Mouse (Mus musculus): ENCODE results near the gene Dhcr7. TPM values are rescaled to one million over a fixed set of nuclear protein-coding genes. Genes with fewer than 3 reads are reported as not detected.

The Dhcr7 gene
- polyA plus RNA-seq, 1 experiment, result 114 TPM

DNA sequence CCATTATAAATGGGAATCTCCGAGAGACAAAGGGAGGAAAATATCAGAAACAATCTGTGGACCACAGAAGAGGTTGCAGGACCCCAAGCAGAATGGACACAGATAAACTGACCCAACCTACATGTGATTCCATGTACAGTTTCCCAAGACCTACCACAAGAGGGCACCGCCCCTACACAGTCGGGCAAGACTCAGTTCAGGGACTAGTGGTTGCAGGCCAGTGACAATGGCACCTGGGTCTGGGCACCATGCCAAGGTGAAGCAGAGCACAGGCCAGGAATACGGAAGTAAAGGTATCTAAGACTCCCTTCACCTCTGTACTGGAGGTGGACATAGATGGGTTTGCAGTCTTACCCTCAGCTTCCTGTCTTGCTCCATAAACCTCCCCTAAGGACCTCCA, 29.8 kb upstream of the Dhcr7 start:
- peaks cover 12% of the 10 kb centered on the region; the same call in 1 of the 2 replicates for H3K4me1 ChIP-seq (ENCODE audit: control insufficient read depth, insufficient read depth, insufficient read length, low read length)
- H3K4me3 ChIP-seq (ENCODE audit: low read depth, low read length), result no peak overlapping the region
- H3K36me3 ChIP-seq (ENCODE audit: control insufficient read depth, insufficient read depth, low read length), result peaks cover 27% of the 10 kb centered on the region
- H3K27me3 ChIP-seq (ENCODE audit: control insufficient read depth, insufficient read depth, low read length), result no peaks in the 10 kb centered on the region
- H3K27ac ChIP-seq (ENCODE audit: insufficient read depth, low read depth, low read length), result peak overlapping the region; percentile 87
- TF ChIP-seq POLR2A (IDR thresholded peaks at IDR 0.05; ENCODE audit: low read depth, low read length) (no peak), CTCF (IDR thresholded peaks at IDR 0.05; ENCODE audit: extremely low read depth, insufficient read length, insufficient replicate concordance, low read depth, low read length) (peak; percentile 75; the same call in 1 of the 2 replicates)
- WGBS, result 27% methylated on average over 4 of the region's 4 CpGs

DNA sequence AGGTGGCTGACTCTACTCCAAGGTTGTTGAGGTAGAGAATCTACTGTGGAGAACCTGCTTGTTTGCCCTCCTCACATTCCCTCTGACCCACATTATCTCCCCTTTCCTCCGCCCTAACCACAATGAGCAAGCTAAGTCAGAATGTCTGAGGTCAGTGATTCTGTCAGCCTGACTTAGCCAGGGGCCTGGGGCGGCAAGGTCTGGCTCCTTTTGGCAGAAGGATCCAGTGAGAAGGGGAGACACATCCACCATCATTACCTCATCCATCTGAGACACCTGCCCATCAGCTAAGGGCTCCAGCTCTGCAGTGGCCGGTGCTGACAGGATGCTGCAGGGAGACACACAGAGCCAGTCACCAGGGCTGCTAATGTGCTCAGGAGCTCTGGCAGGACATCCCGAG, 24.2 kb upstream of the Dhcr7 start:
- Histone ChIP-seq H3K4me1 (ENCODE audit: control insufficient read depth, insufficient read depth, insufficient read length, low read length) (peaks cover 3% of the 10 kb centered on the region), H3K4me3 (ENCODE audit: low read depth, low read length) (no peak overlapping the region), H3K27ac (ENCODE audit: insufficient read depth, low read depth, low read length) (no peak overlapping the region), H3K36me3 (ENCODE audit: control insufficient read depth, insufficient read depth, low read length) (peaks cover 75% of the 10 kb centered on the region), H3K27me3 (ENCODE audit: control insufficient read depth, insufficient read depth, low read length) (no peaks in the 10 kb centered on the region)
- 89% methylated on average over 4 of the region's 4 CpGs for WGBS
- TF ChIP-seq POLR2A (IDR thresholded peaks at IDR 0.05; ENCODE audit: low read depth, low read length), result no peak
- no peak for TF ChIP-seq CTCF (IDR thresholded peaks at IDR 0.05; ENCODE audit: extremely low read depth, insufficient read length, insufficient replicate concordance, low read depth, low read length)

DNA sequence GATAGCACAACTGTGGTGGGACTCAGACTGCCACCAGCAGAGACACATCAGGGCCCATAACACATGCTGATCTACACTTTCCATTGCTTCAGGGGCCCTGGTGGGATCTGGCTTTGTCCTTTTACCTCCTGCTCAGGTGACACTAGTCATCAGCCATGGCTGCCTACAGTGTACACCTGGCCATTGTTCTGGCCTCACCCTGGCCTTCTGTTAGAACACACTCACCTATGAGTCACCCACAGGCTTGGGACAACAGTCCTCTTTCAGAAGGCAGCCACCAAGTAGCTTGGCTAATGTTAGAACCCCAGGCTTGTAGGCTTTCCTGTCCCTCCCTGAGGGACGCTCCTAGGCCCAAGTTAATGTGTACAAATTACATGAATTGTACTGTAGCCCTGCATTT, 22.2 kb upstream of the Dhcr7 start:
- Histone ChIP-seq H3K36me3 (ENCODE audit: control insufficient read depth, insufficient read depth, low read length) (peaks cover 79% of the 10 kb centered on the region), H3K4me1 (ENCODE audit: control insufficient read depth, insufficient read depth, insufficient read length, low read length) (peaks cover 10% of the 10 kb centered on the region), H3K27me3 (ENCODE audit: control insufficient read depth, insufficient read depth, low read length) (no peaks in the 10 kb centered on the region), H3K4me3 (ENCODE audit: low read depth, low read length) (no peak overlapping the region), H3K27ac (ENCODE audit: insufficient read depth, low read depth, low read length) (no peak overlapping the region)
- WGBS, result 79% methylated on average over 1 of the region's 1 CpGs
- no peak for TF ChIP-seq CTCF (IDR thresholded peaks at IDR 0.05; ENCODE audit: extremely low read depth, insufficient read length, insufficient replicate concordance, low read depth, low read length)
- no peak for TF ChIP-seq POLR2A (IDR thresholded peaks at IDR 0.05; ENCODE audit: low read depth, low read length)

DNA sequence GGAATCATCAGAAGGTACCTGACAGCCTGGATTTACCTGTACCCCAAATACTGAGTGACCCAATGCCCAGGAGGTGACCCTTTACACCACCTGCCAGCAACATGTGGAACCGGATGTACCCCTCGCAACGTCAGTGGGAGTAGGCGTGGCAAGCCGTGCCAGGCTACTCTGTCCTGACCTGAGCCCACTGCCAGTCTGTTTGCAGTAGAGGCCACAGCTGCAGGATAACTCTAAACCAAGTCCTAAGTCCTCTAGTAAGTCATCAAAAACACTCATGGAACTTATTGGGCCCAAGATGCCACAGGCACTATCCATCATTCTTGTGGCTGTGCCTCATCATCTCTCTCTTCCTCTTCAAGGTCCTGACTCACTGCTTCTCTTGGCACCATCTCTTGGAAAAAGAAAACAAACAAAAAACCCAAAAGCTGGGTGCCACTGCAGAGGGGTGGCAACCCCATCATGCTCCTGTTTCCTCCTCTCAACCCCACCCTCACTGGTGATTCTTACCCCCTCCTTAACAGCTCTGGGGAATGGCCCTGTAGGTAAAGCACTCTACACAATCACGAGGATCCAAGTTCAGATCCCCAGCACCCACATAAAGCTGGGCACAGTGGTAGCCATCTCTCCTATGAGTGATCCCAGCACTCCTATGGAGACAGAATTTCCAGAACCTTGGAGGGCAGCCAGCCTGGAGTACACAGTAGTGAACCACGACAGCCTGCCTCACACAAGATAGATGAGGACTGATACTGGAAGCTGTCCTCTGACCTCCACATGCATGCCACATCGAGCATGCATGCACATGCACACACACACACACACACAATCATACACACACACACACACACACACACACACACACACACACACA, 21.5 kb upstream of the Dhcr7 start:
- TF ChIP-seq POLR2A (IDR thresholded peaks at IDR 0.05; ENCODE audit: low read depth, low read length), result no peak
- no peak for TF ChIP-seq CTCF (IDR thresholded peaks at IDR 0.05; ENCODE audit: extremely low read depth, insufficient read length, insufficient replicate concordance, low read depth, low read length)
- H3K4me3 ChIP-seq (ENCODE audit: low read depth, low read length), result no peak overlapping the region
- peaks cover 15% of the 10 kb centered on the region for H3K4me1 ChIP-seq (ENCODE audit: control insufficient read depth, insufficient read depth, insufficient read length, low read length)
- peaks cover 79% of the 10 kb centered on the region for H3K36me3 ChIP-seq (ENCODE audit: control insufficient read depth, insufficient read depth, low read length)
- H3K27ac ChIP-seq (ENCODE audit: insufficient read depth, low read depth, low read length), result no peak overlapping the region
- 73% methylated on average over 8 of the region's 8 CpGs for WGBS
- H3K27me3 ChIP-seq (ENCODE audit: control insufficient read depth, insufficient read depth, low read length), result no peaks in the 10 kb centered on the region

DNA sequence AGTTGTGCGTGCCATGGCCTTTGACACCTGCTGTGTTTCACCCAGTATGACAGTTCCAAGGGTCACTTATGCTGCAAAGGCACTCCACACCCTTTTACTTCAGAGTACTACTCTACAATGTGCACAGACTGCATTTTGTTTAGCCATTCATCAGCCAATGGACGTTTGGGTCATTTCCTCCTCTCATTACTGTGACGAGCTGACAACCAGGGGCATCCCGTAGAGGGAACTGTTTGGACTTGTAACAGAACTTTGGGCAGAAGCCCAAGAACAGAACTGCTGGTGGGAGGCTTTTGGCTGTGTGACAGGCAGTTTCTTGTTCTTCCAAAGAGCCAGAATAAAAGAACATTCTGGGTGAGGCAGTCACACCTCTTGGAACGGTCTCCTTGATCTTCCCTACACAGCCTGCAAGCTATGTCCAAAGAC, 17.7 kb upstream of the Dhcr7 start:
- peak overlapping the region; percentile 68 for H3K27ac ChIP-seq (ENCODE audit: insufficient read depth, low read depth, low read length)

DNA sequence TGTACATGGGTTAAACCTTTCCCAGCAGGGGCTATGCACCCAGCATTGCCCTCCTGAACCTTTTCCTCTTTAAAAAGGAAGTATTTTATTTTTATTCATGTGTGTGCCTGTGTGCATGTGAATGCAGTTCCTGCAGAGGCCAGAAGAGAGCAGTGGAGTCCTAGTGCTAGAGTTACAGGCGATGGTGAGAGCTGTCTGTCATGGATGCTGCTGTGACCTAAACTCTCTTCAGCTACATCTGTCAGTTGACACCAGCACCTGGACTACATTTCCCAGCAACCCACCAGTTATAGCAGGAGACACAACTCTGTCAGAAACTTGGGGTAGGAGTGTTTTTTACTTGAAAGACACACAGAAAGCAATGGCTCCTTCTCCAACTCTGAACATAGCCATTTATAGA, 14.0 kb upstream of the Dhcr7 start:
- 49% methylated on average over 1 of the region's 1 CpGs for WGBS
- no peak for TF ChIP-seq POLR2A (IDR thresholded peaks at IDR 0.05; ENCODE audit: low read depth, low read length)
- peak; percentile 42; the same call in 1 of the 2 replicates for TF ChIP-seq CTCF (IDR thresholded peaks at IDR 0.05; ENCODE audit: extremely low read depth, insufficient read length, insufficient replicate concordance, low read depth, low read length)
- H3K36me3 ChIP-seq (ENCODE audit: control insufficient read depth, insufficient read depth, low read length), result peaks cover 81% of the 10 kb centered on the region

More for the DNA sequence above, 17.7 kb upstream of the Dhcr7 start:
- H3K4me1 ChIP-seq (ENCODE audit: control insufficient read depth, insufficient read depth, insufficient read length, low read length), result peaks cover 21% of the 10 kb centered on the region
- 25% methylated on average over 5 of the region's 5 CpGs for WGBS
- H3K36me3 ChIP-seq (ENCODE audit: control insufficient read depth, insufficient read depth, low read length), result peaks cover 76% of the 10 kb centered on the region
- TF ChIP-seq POLR2A (IDR thresholded peaks at IDR 0.05; ENCODE audit: low read depth, low read length) (no peak), CTCF (IDR thresholded peaks at IDR 0.05; ENCODE audit: extremely low read depth, insufficient read length, insufficient replicate concordance, low read depth, low read length) (no peak)
- H3K27me3 ChIP-seq (ENCODE audit: control insufficient read depth, insufficient read depth, low read length), result no peaks in the 10 kb centered on the region
- no peak overlapping the region for H3K4me3 ChIP-seq (ENCODE audit: low read depth, low read length)

DNA sequence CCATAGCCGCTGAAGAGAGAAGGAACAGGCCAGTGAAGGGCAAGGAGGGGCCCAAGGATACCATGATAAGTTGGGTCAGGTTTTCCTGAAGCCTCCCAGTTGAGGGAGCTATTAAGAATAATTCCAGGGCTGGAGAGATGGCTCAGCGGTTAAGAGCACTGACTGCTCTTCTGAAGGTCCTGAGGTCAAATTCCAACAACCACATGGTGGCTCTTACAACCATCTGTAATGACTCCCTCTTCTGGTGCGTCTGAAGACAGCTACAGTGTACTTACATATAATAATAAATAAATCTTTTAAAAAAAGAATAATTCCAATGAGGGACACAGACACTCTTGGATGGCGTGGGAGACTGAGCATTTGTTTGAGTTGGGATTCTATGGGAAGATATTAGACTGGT, 3.7 kb upstream of the Dhcr7 start:
- Histone ChIP-seq H3K36me3 (ENCODE audit: control insufficient read depth, insufficient read depth, low read length) (peaks cover 36% of the 10 kb centered on the region), H3K4me3 (ENCODE audit: low read depth, low read length) (no peak overlapping the region), H3K27me3 (ENCODE audit: control insufficient read depth, insufficient read depth, low read length) (no peaks in the 10 kb centered on the region), H3K4me1 (ENCODE audit: control insufficient read depth, insufficient read depth, insufficient read length, low read length) (peaks cover 16% of the 10 kb centered on the region), H3K27ac (ENCODE audit: insufficient read depth, low read depth, low read length) (no peak overlapping the region)
- 60% methylated on average over 4 of the region's 4 CpGs for WGBS
- TF ChIP-seq CTCF (IDR thresholded peaks at IDR 0.05; ENCODE audit: extremely low read depth, insufficient read length, insufficient replicate concordance, low read depth, low read length) (no peak), POLR2A (IDR thresholded peaks at IDR 0.05; ENCODE audit: low read depth, low read length) (no peak)

More for the DNA sequence above, 14.0 kb upstream of the Dhcr7 start:
- Histone ChIP-seq H3K4me1 (ENCODE audit: control insufficient read depth, insufficient read depth, insufficient read length, low read length) (peaks cover 18% of the 10 kb centered on the region), H3K4me3 (ENCODE audit: low read depth, low read length) (no peak overlapping the region), H3K27me3 (ENCODE audit: control insufficient read depth, insufficient read depth, low read length) (no peaks in the 10 kb centered on the region), H3K27ac (ENCODE audit: insufficient read depth, low read depth, low read length) (no peak overlapping the region)
